Mouse (Mus musculus) fibroblast of lung, adult 2 months (primary cell): Measurements from ENCODE around the gene Kcne2.

Experiments used
- DNase-seq: peaks from one replicate; pipeline ENCODE4 v3.0.0-alpha.2; 2011; ENCODE audit warnings: low read depth

Kcne2 gene

GRCm38 (mm10) chr16:92292101-92292500 is at the start of gene Kcne2:
Gene Kcne2, plus strand, starts transcription at chr16:92292389.
- no peak for DNase-seq

- no peak for DNase-seq
Measured at GRCm38 (mm10) chr16:92245909-92246308, 46.3 kb upstream of the Kcne2 start.

GRCm38 (mm10) chr16:92246974-92247373 is 45.2 kb upstream of the Kcne2 start:
- DNase-seq: no peak

GRCm38 (mm10) chr16:92247700-92248099 is 44.5 kb upstream of the Kcne2 start:
- DNase-seq: no peak

- DNase-seq: no peak
Measured at GRCm38 (mm10) chr16:92249681-92250080, 42.5 kb upstream of the Kcne2 start.

- no peak for DNase-seq
Measured at GRCm38 (mm10) chr16:92250452-92250851, 41.7 kb upstream of the Kcne2 start.

GRCm38 (mm10) chr16:92254316-92254715 is 37.9 kb upstream of the Kcne2 start:
- DNase-seq: no peak

- DNase-seq: no peak
Measured at GRCm38 (mm10) chr16:92267861-92268260, 24.3 kb upstream of the Kcne2 start.

- no peak for DNase-seq
Measured at GRCm38 (mm10) chr16:92274516-92274915, 17.7 kb upstream of the Kcne2 start.

GRCm38 (mm10) chr16:92275526-92275925 is 16.7 kb upstream of the Kcne2 start:
- DNase-seq: no peak

- no peak for DNase-seq
Measured at GRCm38 (mm10) chr16:92282671-92283070, 9.5 kb upstream of the Kcne2 start.

- no peak for DNase-seq
Measured at GRCm38 (mm10) chr16:92285068-92285467, 7.1 kb upstream of the Kcne2 start.

- no peak for DNase-seq
Measured at GRCm38 (mm10) chr16:92286609-92287008, 5.6 kb upstream of the Kcne2 start.

GRCm38 (mm10) chr16:92288778-92289177 is 3.4 kb upstream of the Kcne2 start:
- DNase-seq: no peak

- no peak for DNase-seq
Measured at GRCm38 (mm10) chr16:92290045-92290444, 2.1 kb upstream of the Kcne2 start.

GRCm38 (mm10) chr16:92294267-92294970 is 2.2 kb downstream of the Kcne2 start:
- DNase-seq: no peak

- no peak for DNase-seq
Measured at GRCm38 (mm10) chr16:92295328-92295727, 3.1 kb downstream of the Kcne2 start.

- peak; percentile 92 for DNase-seq
Measured at GRCm38 (mm10) chr16:92300649-92301411, 8.6 kb downstream of the Kcne2 start, which contains the start of gene Smim11. Gene Smim11, plus strand, starts transcription at chr16:92301286.

- DNase-seq: no peak
Measured at GRCm38 (mm10) chr16:92301412-92301806, 9.2 kb downstream of the Kcne2 start.

GRCm38 (mm10) chr16:92301989-92302388 is 9.8 kb downstream of the Kcne2 start:
- DNase-seq: no peak

- DNase-seq: no peak
Measured at GRCm38 (mm10) chr16:92302506-92302905, 10.3 kb downstream of the Kcne2 start.

GRCm38 (mm10) chr16:92305519-92305918 is 13.3 kb downstream of the Kcne2 start:
- DNase-seq: no peak

- DNase-seq: no peak
Measured at GRCm38 (mm10) chr16:92307947-92308346, 15.8 kb downstream of the Kcne2 start.
